In the genomic region with DNA sequence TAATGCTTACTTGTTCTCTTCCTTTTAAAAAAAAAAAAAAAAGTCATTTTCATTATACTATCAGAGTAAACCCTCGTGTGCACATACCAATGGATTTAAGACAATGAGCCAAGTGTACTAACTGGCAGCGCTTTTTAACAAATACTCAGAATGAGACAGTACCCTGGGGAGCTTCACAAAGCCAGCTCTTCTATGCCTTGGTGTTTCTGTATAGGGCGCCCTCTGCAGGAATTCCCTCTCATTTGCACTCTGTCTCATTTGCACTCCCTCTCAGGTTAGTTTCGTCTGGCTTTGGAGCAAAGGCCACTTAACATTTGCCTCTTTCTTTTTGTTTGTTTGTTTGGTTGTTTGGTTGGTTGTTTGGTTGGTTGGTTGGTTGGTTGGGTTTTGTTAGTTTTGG, we compare ENCODE assay signal across 9 mouse cellular contexts. TPM values are rescaled to one million over a fixed set of nuclear protein-coding genes. Genes with fewer than 3 reads are reported as not detected.
DNase-seq lines count a peak whose midpoint lies in the region; ATAC-seq and TF ChIP-seq lines count a peak whose summit lies in the region.
"Had no signal": no experiment of that assay in that cellular context is flagged by ENCODE, and none has a peak within 500 bp of the region (broad histone marks: within the 10 kb centered on the region; RNA-seq: fewer than 3 reads in every experiment).

No protein-coding gene starts in this region.

- H3K36me3 ChIP-seq in ES-E14 (ENCODE audit: control insufficient read depth, insufficient read depth, low read length, poor library complexity, severe bottlenecking), result no peaks in the 10 kb centered on the region

- in situ Hi-C loops in ES-E14 (cut with MboI; ENCODE audit: low sequenced_read_pairs in 2 of 2, unreplicated experiment in 2 of 2), result no loop called here

- H3K4me1 ChIP-seq in ES-E14 (ENCODE audit: control insufficient read depth in 2 of 2, insufficient read depth in 2 of 2, low read length in 2 of 2, poor library complexity in 1 of 2), result no peaks in the 10 kb centered on the region

- no peaks in the 10 kb centered on the region for H3K9me3 ChIP-seq in ES-E14 (ENCODE audit: control insufficient read depth, insufficient read depth, low read depth, low read length)

- TF ChIP-seq CTCF in layer of hippocampus, adult 2 months (conservative IDR thresholded peaks at IDR 0.05), result peak; percentile 72

- H3K4me3 ChIP-seq in ES-E14 (ENCODE audit: insufficient read depth in 1 of 2, low read depth in 1 of 2, low read length in 2 of 2, poor library complexity in 1 of 2, severe bottlenecking in 1 of 2), result no peak overlapping the region
- no peak overlapping the region for H3K4me3 ChIP-seq in layer of hippocampus, adult 2 months
- H3K4me3 ChIP-seq: erythroblast, embryonic 14.5 days had no signal

- H3K27ac ChIP-seq in ES-E14 (ENCODE audit: insufficient read depth, low read depth, low read length, poor library complexity, severe bottlenecking), result no peak overlapping the region
- no peak overlapping the region for H3K27ac ChIP-seq in layer of hippocampus, adult 2 months

- peak; percentile 99 for ATAC-seq in common myeloid progenitor, adult 5-6 weeks (replicated peaks; ENCODE audit: low read depth, poor library complexity, severe bottlenecking)

- DNase-seq in left cerebral cortex, adult 18-20 months (ENCODE audit: low spot score in 2 of 2), result peak; percentile 20 to 21
- DNase-seq in left cerebral cortex, adult 8-10 months (ENCODE audit: low spot score in 2 of 2), result no peak
- peak; percentile 30 for DNase-seq in ES-E14 (ENCODE audit: low read depth, low spot score)
- DNase-seq in adrenal gland, adult (ENCODE audit: inconsistent age in 2 of 2, low spot score in 1 of 2), result peak; percentile 63 to 86
- DNase-seq in layer of hippocampus, adult 2 months (ENCODE audit: low spot score in 2 of 2), result peak; percentile 5 to 18
- no peak for DNase-seq in spleen, postnatal 4 days (ENCODE audit: low spot score in 2 of 2)
- DNase-seq in kidney, postnatal 14 days, result no peak

- no peak overlapping the region for H3K9ac ChIP-seq in ES-E14 (ENCODE audit: insufficient read depth, low read depth, low read length, poor library complexity, severe bottlenecking)

TF ChIP-seq in ES-E14, 5 proteins besides CTCF, POLR2A, EP300 and RAD21:
- TF ChIP-seq MAFK (IDR thresholded peaks at IDR 0.05; ENCODE audit: insufficient read depth, low read depth, low read length) (no peak), ZC3H11A (IDR thresholded peaks at IDR 0.05; ENCODE audit: borderline replicate concordance, low read depth, low read length) (peak; percentile 21; the same call in 1 of the 2 replicates), ZNF384 (IDR thresholded peaks at IDR 0.05; ENCODE audit: low read depth, low read length) (no peak), HCFC1 (IDR thresholded peaks at IDR 0.05; ENCODE audit: borderline replicate concordance, insufficient read depth, low read length) (no peak), CHD2 (IDR thresholded peaks at IDR 0.05; ENCODE audit: low read depth, low read length) (no peak)

RNA-seq across cellular contexts. Expression of a gene that starts 40.1 kb away (rescaled TPM):
- total RNA-seq in left cerebral cortex, adult 18-20 months (2021), result 10 to 100 TPM; 14.4 to 15.9 TPM
- 10 to 100 TPM; 14.8 to 16.5 (median 15.5) TPM for total RNA-seq in left cerebral cortex, adult 8-10 months (2022)
- total RNA-seq in ES-E14 (2012; rRNA removed), result 13.8 and 16.9 TPM in 2 replicates
- total RNA-seq in common myeloid progenitor, adult 5-6 weeks (2017), result 30.3 and 34.0 TPM in 2 replicates
- 10 to 100 TPM; 14.4 to 16.5 TPM for total RNA-seq in layer of hippocampus, adult 2 months (2021)

Comparison
In these comparisons a context has a peak if more than half of its experiments do, and no peak if none do; other contexts are left out.
1. DNase-seq: peak in left cerebral cortex, adult 18-20 months (2 of 2), ES-E14 (single experiment), adrenal gland, adult (2 of 2) and layer of hippocampus, adult 2 months (2 of 2); none in left cerebral cortex, adult 8-10 months (0 of 2), spleen, postnatal 4 days (0 of 2) and kidney, postnatal 14 days (single experiment).